Mouse (Mus musculus): ENCODE results near the gene Nlrp6. TPM values are rescaled to one million over a fixed set of nuclear protein-coding genes. Genes with fewer than 3 reads are reported as not detected.
"Not testable (repeated sequence)": the region's sequence is repeated elsewhere in the genome, so short reads cannot be mapped to it uniquely, and the experiment has no call there.

Gene Nlrp6
- polyA plus RNA-seq, 1 experiment from 2014 or later: 0.23 TPM

DNA sequence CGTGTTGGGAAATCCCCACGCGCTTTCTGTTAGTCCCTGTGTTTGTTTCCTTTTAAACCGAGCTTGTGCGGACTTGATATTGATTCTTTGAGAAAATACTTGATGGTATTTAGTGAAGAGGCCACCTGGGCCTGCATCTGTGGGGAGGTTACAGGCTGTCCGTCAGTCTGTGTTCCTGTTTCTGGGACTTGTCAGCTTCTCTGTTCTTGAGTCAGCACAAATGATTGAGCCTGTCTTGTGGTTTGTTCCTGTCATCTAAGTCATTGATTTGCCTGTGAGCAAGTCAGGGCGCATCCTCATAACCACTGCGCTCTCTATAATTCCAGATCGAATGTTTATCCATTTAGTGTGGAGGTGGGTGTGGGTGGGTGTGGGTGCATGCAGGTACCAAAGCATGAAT is 56.0 kb downstream of the Nlrp6 start:
- WGBS: 83% methylated on average over 9 of the region's 9 CpGs
- not testable (repeated sequence) for H3K36me3 ChIP-seq; H3K4me3 ChIP-seq; H3K9ac ChIP-seq; H3K27ac ChIP-seq (ENCODE audit: poor library complexity, severe bottlenecking); H3K9me3 ChIP-seq (replicated peaks); ATAC-seq (ENCODE audit: insufficient number of reproducible peaks, low FRiP score); H3K4me1 ChIP-seq (replicated peaks); H3K4me2 ChIP-seq
- H3K27me3 ChIP-seq (replicated peaks): peaks cover 14% of the 10 kb centered on the region

Other genes starting within 250 kb of the Nlrp6 start
- gene Olfr45, start 239.0 kb upstream of the Nlrp6 start, polyA plus RNA-seq (2016; fragmentation: Nextera tagmentation; extraction: Ambion mirVana): not detected in 2 replicates
- not detected in 2 replicates for gene Olfr541, start 223.6 kb upstream of the Nlrp6 start, polyA plus RNA-seq (2016; fragmentation: Nextera tagmentation; extraction: Ambion mirVana)
- gene Cyp2e1, start 157.2 kb upstream of the Nlrp6 start, polyA plus RNA-seq (2016; fragmentation: Nextera tagmentation; extraction: Ambion mirVana): not detected in 2 replicates
- 0.13 and 0.31 TPM in 2 replicates for gene Syce1, start 133.1 kb upstream of the Nlrp6 start, polyA plus RNA-seq (2016; fragmentation: Nextera tagmentation; extraction: Ambion mirVana)
- gene Zfp941, start 98.7 kb upstream of the Nlrp6 start, polyA plus RNA-seq (2016; fragmentation: Nextera tagmentation; extraction: Ambion mirVana): 0.95 and 0.96 TPM in 2 replicates
- gene Urah, start 85.9 kb upstream of the Nlrp6 start, polyA plus RNA-seq (2016; fragmentation: Nextera tagmentation; extraction: Ambion mirVana): 0.55 TPM in 1 of 2 replicates, not detected in the other
- not detected in 2 replicates for gene Scgb1c1, start 75.4 kb upstream of the Nlrp6 start, polyA plus RNA-seq (2016; fragmentation: Nextera tagmentation; extraction: Ambion mirVana)
- gene Odf3, start 73.1 kb upstream of the Nlrp6 start, polyA plus RNA-seq (2016; fragmentation: Nextera tagmentation; extraction: Ambion mirVana): not detected in 2 replicates
- gene Gm45785, start 64.6 kb upstream of the Nlrp6 start, polyA plus RNA-seq (2016; fragmentation: Nextera tagmentation; extraction: Ambion mirVana): not detected in 2 replicates
- gene Ric8a, start 63.9 kb upstream of the Nlrp6 start, polyA plus RNA-seq (2016; fragmentation: Nextera tagmentation; extraction: Ambion mirVana): 42.7 and 48.0 TPM in 2 replicates
- gene Bet1l, start 63.3 kb upstream of the Nlrp6 start, polyA plus RNA-seq (2016; fragmentation: Nextera tagmentation; extraction: Ambion mirVana): 27.7 and 29.3 TPM in 2 replicates
- gene Psmd13, start 38.9 kb upstream of the Nlrp6 start, polyA plus RNA-seq (2016; fragmentation: Nextera tagmentation; extraction: Ambion mirVana): 187 and 188 TPM in 2 replicates
- 40.9 and 41.6 TPM in 2 replicates for gene Sirt3, start 38.6 kb upstream of the Nlrp6 start, polyA plus RNA-seq (2016; fragmentation: Nextera tagmentation; extraction: Ambion mirVana)
- 93.0 and 102 TPM in 2 replicates for gene Cox8b, start 20.5 kb upstream of the Nlrp6 start, polyA plus RNA-seq (2016; fragmentation: Nextera tagmentation; extraction: Ambion mirVana)
- gene Pgghg, start 20.5 kb downstream of the Nlrp6 start, polyA plus RNA-seq (2016; fragmentation: Nextera tagmentation; extraction: Ambion mirVana): 13.7 and 13.9 TPM in 2 replicates
- gene Ifitm5, start 29.4 kb downstream of the Nlrp6 start, polyA plus RNA-seq (2016; fragmentation: Nextera tagmentation; extraction: Ambion mirVana): 1.8 and 2.0 TPM in 2 replicates
- gene Gm45717, start 35.0 kb downstream of the Nlrp6 start, polyA plus RNA-seq (2016; fragmentation: Nextera tagmentation; extraction: Ambion mirVana): not detected in 2 replicates
- gene Ifitm2, start 35.1 kb downstream of the Nlrp6 start, polyA plus RNA-seq (2016; fragmentation: Nextera tagmentation; extraction: Ambion mirVana): 442 and 446 TPM in 2 replicates
- 3.0 and 3.1 TPM in 2 replicates for gene Ifitm1, start 46.3 kb downstream of the Nlrp6 start, polyA plus RNA-seq (2016; fragmentation: Nextera tagmentation; extraction: Ambion mirVana)
- 41.8 and 41.9 TPM in 2 replicates for gene Ifitm3, start 89.9 kb downstream of the Nlrp6 start, polyA plus RNA-seq (2016; fragmentation: Nextera tagmentation; extraction: Ambion mirVana)
- gene Ifitm6, start 97.0 kb downstream of the Nlrp6 start, polyA plus RNA-seq (2016; fragmentation: Nextera tagmentation; extraction: Ambion mirVana): not detected in 2 replicates
- not detected in 2 replicates for gene Gm17387, start 108.2 kb downstream of the Nlrp6 start, polyA plus RNA-seq (2016; fragmentation: Nextera tagmentation; extraction: Ambion mirVana)
- 2.0 and 2.5 TPM in 2 replicates for gene B4galnt4, start 140.2 kb downstream of the Nlrp6 start, polyA plus RNA-seq (2016; fragmentation: Nextera tagmentation; extraction: Ambion mirVana)
- 0.41 and 0.50 TPM in 2 replicates for gene Pkp3, start 157.3 kb downstream of the Nlrp6 start, polyA plus RNA-seq (2016; fragmentation: Nextera tagmentation; extraction: Ambion mirVana)
- gene Sigirr, start 179.7 kb downstream of the Nlrp6 start, polyA plus RNA-seq (2016; fragmentation: Nextera tagmentation; extraction: Ambion mirVana): 2.2 and 2.9 TPM in 2 replicates
- gene Ano9, start 196.9 kb downstream of the Nlrp6 start, polyA plus RNA-seq (2016; fragmentation: Nextera tagmentation; extraction: Ambion mirVana): 0.09 and 0.30 TPM in 2 replicates
- gene Ptdss2, start 201.5 kb downstream of the Nlrp6 start, polyA plus RNA-seq (2016; fragmentation: Nextera tagmentation; extraction: Ambion mirVana): 58.0 and 65.9 TPM in 2 replicates

All from heart, embryonic 12.5 days (tissue).